In genomic region chr2:118548421-118549221, GRCm38 (mm10) we compare ENCODE assay signal across 8 mouse cellular contexts. TPM values are rescaled to one million over a fixed set of nuclear protein-coding genes. Genes with fewer than 3 reads are reported as not detected.
DNase-seq lines count a peak whose midpoint lies in the region; ATAC-seq lines count a peak whose summit lies in the region.

No protein-coding gene starts in this region.

- H3K79me2 ChIP-seq in macrophage (ENCODE audit: inconsistent target), result no peaks in the 10 kb centered on the region

- no peaks in the 10 kb centered on the region for H3K27me3 ChIP-seq in embryonic facial prominence, embryonic 14.5 days (replicated peaks; ENCODE audit: control insufficient read depth, insufficient read depth, low read length)
- H3K27me3 ChIP-seq in intestine, embryonic 15.5 days (replicated peaks), result no peaks in the 10 kb centered on the region

- H3K9me3 ChIP-seq in embryonic facial prominence, embryonic 14.5 days (ENCODE audit: control insufficient read depth, low read length), result no peaks in the 10 kb centered on the region
- H3K9me3 ChIP-seq in intestine, embryonic 15.5 days, result no peaks in the 10 kb centered on the region

- peaks cover 52% of the 10 kb centered on the region for H3K4me1 ChIP-seq in embryonic facial prominence, embryonic 14.5 days (ENCODE audit: control insufficient read depth, insufficient read depth, low read length)
- peaks cover 56% of the 10 kb centered on the region for H3K4me1 ChIP-seq in intestine, embryonic 15.5 days (replicated peaks)

- peak overlapping the region; percentile 93 for H3K4me2 ChIP-seq in embryonic facial prominence, embryonic 14.5 days (ENCODE audit: low read depth, low read length)
- peak overlapping the region; percentile 95 for H3K4me2 ChIP-seq in intestine, embryonic 15.5 days (replicated peaks)

- peak overlapping the region; percentile 79 for H3K9ac ChIP-seq in embryonic facial prominence, embryonic 14.5 days (ENCODE audit: low read depth, low read length)
- peak overlapping the region; percentile 63 for H3K9ac ChIP-seq in intestine, embryonic 15.5 days

- peak overlapping the region; percentile 84; the same call in 1 of the 2 replicates for H3K27ac ChIP-seq in embryonic facial prominence, embryonic 14.5 days (replicated peaks; ENCODE audit: low read depth, low read length)
- H3K27ac ChIP-seq in intestine, embryonic 15.5 days, result peak overlapping the region; percentile 69
- no peak overlapping the region for H3K27ac ChIP-seq in macrophage

- WGBS in embryonic facial prominence, embryonic 14.5 days, result under 1% methylated on average over 18 of the region's 18 CpGs
- 0% methylated on average over 18 of the region's 18 CpGs for WGBS in intestine, embryonic 15.5 days
- WGBS in macrophage (ENCODE audit: missing documents), result 8% methylated on average over 18 of the region's 18 CpGs

- ATAC-seq in embryonic facial prominence, embryonic 14.5 days (ENCODE audit: low read depth), result no peak
- no peak for ATAC-seq in intestine, embryonic 15.5 days
- ATAC-seq in erythroid progenitor cell, adult 5-6 weeks (replicated peaks; ENCODE audit: low FRiP score, poor library complexity, severe bottlenecking), result no peak

- peak; percentile 15 for DNase-seq in urinary bladder, postnatal 25 days (ENCODE audit: low spot score)
- DNase-seq in urinary bladder, postnatal 10 days (ENCODE audit: low spot score), result no peak
- DNase-seq in embryonic facial prominence, embryonic 14.5 days (ENCODE audit: low spot score), result peak; percentile 38
- peak; percentile 63 for DNase-seq in thymus, postnatal 14 days
- DNase-seq in left cerebral cortex, adult 11 months (ENCODE audit: low spot score), result no peak

- H3K36me3 ChIP-seq in embryonic facial prominence, embryonic 14.5 days (ENCODE audit: control insufficient read depth, insufficient read depth, low read length), result no peaks in the 10 kb centered on the region
- no peaks in the 10 kb centered on the region for H3K36me3 ChIP-seq in intestine, embryonic 15.5 days
- no peaks in the 10 kb centered on the region for H3K36me3 ChIP-seq in macrophage (ENCODE audit: inconsistent target)

- H3K4me3 ChIP-seq in embryonic facial prominence, embryonic 14.5 days (ENCODE audit: low read depth, low read length), result peak overlapping the region; percentile 71
- peak overlapping the region; percentile 90 for H3K4me3 ChIP-seq in intestine, embryonic 15.5 days (replicated peaks)
- peak overlapping the region; percentile 49 for H3K4me3 ChIP-seq in macrophage (ENCODE audit: inconsistent target)

RNA-seq across cellular contexts. Expression of gene Bmf, which starts 0.9 kb away (rescaled TPM):
- 5.6 and 7.6 TPM in 2 replicates for polyA plus RNA-seq in embryonic facial prominence, embryonic 14.5 days (2014; fragmentation: Nextera tagmentation; extraction: Ambion mirVana)
- 2.8 and 3.0 TPM in 2 replicates for polyA plus RNA-seq in intestine, embryonic 15.5 days (2015; fragmentation: Nextera tagmentation; extraction: Ambion mirVana)
- 10 to 100 TPM in 1 of 26 experiments, 1 to 10 TPM in 20, under 1 TPM in 4, not detected in 1; 0.18 to 13.9 (median 3.2) TPM for total RNA-seq in macrophage (2018; cell fraction: chromatin; rRNA removed)
- 10 to 100 TPM in 1 of 26 experiments, 1 to 10 TPM in 20, under 1 TPM in 5; 0.34 to 12.3 (median 3.0) TPM for total RNA-seq in macrophage (2018; cell fraction: cytosol; rRNA removed)
- 10 to 100 TPM in 4 of 26 experiments, 1 to 10 TPM in 18, under 1 TPM in 4; 0.14 to 15.9 (median 3.4) TPM for total RNA-seq in macrophage (2018; cell fraction: nucleus; rRNA removed)
- 1.3 to 13.0 TPM (median 5.3 TPM) in 3 replicates for polyA plus RNA-seq in macrophage (2018)
- 2.1 and 3.2 TPM in 2 replicates for total RNA-seq in erythroid progenitor cell, adult 5-6 weeks (2015; ENCODE audit: low replicate concordance)
- total RNA-seq in erythroid progenitor cell, adult 5-6 weeks (2017; ENCODE audit: low replicate concordance), result 1.0 and 5.9 TPM in 2 replicates

RNA-seq across cellular contexts. Expression of gene Bub1b, which starts 49.4 kb away (rescaled TPM):
- polyA plus RNA-seq in embryonic facial prominence, embryonic 14.5 days (2014; fragmentation: Nextera tagmentation; extraction: Ambion mirVana), result 53.4 and 65.0 TPM in 2 replicates
- 67.9 and 71.5 TPM in 2 replicates for polyA plus RNA-seq in intestine, embryonic 15.5 days (2015; fragmentation: Nextera tagmentation; extraction: Ambion mirVana)
- 10 to 100 TPM in 3 of 26 experiments, 1 to 10 TPM in 22, under 1 TPM in 1; 0.62 to 37.3 (median 5.9) TPM for total RNA-seq in macrophage (2018; cell fraction: chromatin; rRNA removed)
- 1 to 10 TPM; 1.5 to 6.9 (median 2.7) TPM for total RNA-seq in macrophage (2018; cell fraction: cytosol; rRNA removed)
- total RNA-seq in macrophage (2018; cell fraction: nucleus; rRNA removed), result 10 to 100 TPM in 1 of 26 experiments, 1 to 10 TPM in 25; 1.3 to 15.2 (median 4.0) TPM
- 2.2 to 9.4 TPM (median 7.8 TPM) in 3 replicates for polyA plus RNA-seq in macrophage (2018)
- total RNA-seq in erythroid progenitor cell, adult 5-6 weeks (2015; ENCODE audit: low replicate concordance), result 118 and 120 TPM in 2 replicates
- 270 and 278 TPM in 2 replicates for total RNA-seq in erythroid progenitor cell, adult 5-6 weeks (2017; ENCODE audit: low replicate concordance)

Comparison
In these comparisons a context has a peak if more than half of its experiments do, and no peak if none do; other contexts are left out.
1. DNase-seq: peak in urinary bladder, postnatal 25 days (single experiment), embryonic facial prominence, embryonic 14.5 days (single experiment) and thymus, postnatal 14 days (single experiment); none in urinary bladder, postnatal 10 days (single experiment) and left cerebral cortex, adult 11 months (single experiment).
2. Peak in every context shown above with its lines, with median percentiles within 50 percentile points of each other: H3K4me3 ChIP-seq.